In genomic region chr11:108625546-108626232, GRCm38 (mm10) we compare ENCODE assay signal across 17 mouse cellular contexts.
DNase-seq lines count a peak whose midpoint lies in the region; ATAC-seq and TF ChIP-seq lines count a peak whose summit lies in the region.
"Had no signal": no experiment of that assay in that cellular context is flagged by ENCODE, and none has a peak within 500 bp of the region (broad histone marks: within the 10 kb centered on the region; RNA-seq: fewer than 3 reads in every experiment).

No protein-coding gene starts in this region.

- H3K9me3 ChIP-seq in intestine, postnatal 0 days (ENCODE audit: control insufficient read depth) = no peaks in the 10 kb centered on the region
- no peaks in the 10 kb centered on the region for H3K9me3 ChIP-seq in intestine, embryonic 15.5 days
- peaks cover 5% of the 10 kb centered on the region; the same call in 1 of the 2 replicates for H3K9me3 ChIP-seq in midbrain, embryonic 10.5 days (replicated peaks)
- H3K9me3 ChIP-seq: embryonic facial prominence, embryonic 15.5 days; forebrain, embryonic 13.5 days; stomach, embryonic 15.5 days had no signal

- H3K27me3 ChIP-seq in intestine, postnatal 0 days (replicated peaks; ENCODE audit: control insufficient read depth, insufficient read depth, low read length) = no peaks in the 10 kb centered on the region
- no peaks in the 10 kb centered on the region for H3K27me3 ChIP-seq in intestine, embryonic 15.5 days (replicated peaks)
- no peaks in the 10 kb centered on the region for H3K27me3 ChIP-seq in midbrain, embryonic 10.5 days (ENCODE audit: low read depth, poor library complexity, severe bottlenecking)
- H3K27me3 ChIP-seq: embryonic facial prominence, embryonic 15.5 days; forebrain, embryonic 13.5 days; heart, embryonic 13.5 days; limb, embryonic 13.5 days; stomach, embryonic 15.5 days had no signal

- H3K9ac ChIP-seq in intestine, postnatal 0 days (ENCODE audit: low read depth, low read length) = no peak overlapping the region
- H3K9ac ChIP-seq in intestine, embryonic 15.5 days = no peak overlapping the region
- H3K9ac ChIP-seq: embryonic facial prominence, embryonic 15.5 days; forebrain, embryonic 13.5 days; heart, embryonic 13.5 days; limb, embryonic 13.5 days; stomach, embryonic 15.5 days had no signal

- H3K4me3 ChIP-seq in intestine, postnatal 0 days (ENCODE audit: low read depth, low read length) = no peak overlapping the region
- H3K4me3 ChIP-seq in intestine, embryonic 15.5 days (replicated peaks) = no peak overlapping the region
- H3K4me3 ChIP-seq in midbrain, embryonic 10.5 days = no peak overlapping the region
- H3K4me3 ChIP-seq: embryonic facial prominence, embryonic 15.5 days; forebrain, embryonic 13.5 days; heart, embryonic 13.5 days; limb, embryonic 13.5 days; stomach, embryonic 15.5 days had no signal

- DNase-seq in 3T3-L1 (ENCODE audit: low read depth, low spot score) (peak; percentile 2), ES-CJ7 (ENCODE audit: low read depth, low spot score) (peak; percentile 51)
- peak; percentile 65 for DNase-seq in adrenal gland, postnatal 10 days
- DNase-seq in thymus, postnatal 4 days = no peak
- no peak for DNase-seq in midbrain, embryonic 10.5 days (ENCODE audit: low spot score)
- no peak for DNase-seq in cerebellum, postnatal 4 days (ENCODE audit: low spot score in 2 of 2)
- DNase-seq: gastrocnemius, postnatal 14 days; kidney, adult 18-20 months; lung, adult 2 months; thymus, postnatal 14 days had no signal

- H3K27ac ChIP-seq in intestine, postnatal 0 days (ENCODE audit: low read depth, low read length) = no peak overlapping the region
- H3K27ac ChIP-seq in intestine, embryonic 15.5 days = no peak overlapping the region
- H3K27ac ChIP-seq in midbrain, embryonic 10.5 days (replicated peaks) = no peak overlapping the region
- H3K27ac ChIP-seq: embryonic facial prominence, embryonic 15.5 days; forebrain, embryonic 13.5 days; heart, embryonic 13.5 days; limb, embryonic 13.5 days; stomach, embryonic 15.5 days had no signal

- H3K36me3 ChIP-seq in intestine, postnatal 0 days (ENCODE audit: control insufficient read depth, insufficient read depth) = no peaks in the 10 kb centered on the region
- no peaks in the 10 kb centered on the region for H3K36me3 ChIP-seq in intestine, embryonic 15.5 days
- peaks cover 5% of the 10 kb centered on the region; the same call in 1 of the 2 replicates for H3K36me3 ChIP-seq in midbrain, embryonic 10.5 days
- H3K36me3 ChIP-seq: embryonic facial prominence, embryonic 15.5 days; heart, embryonic 13.5 days; limb, embryonic 13.5 days; stomach, embryonic 15.5 days had no signal

- 81% methylated on average over 5 of the region's 5 CpGs for WGBS in intestine, postnatal 0 days
- WGBS in intestine, embryonic 15.5 days = 86% methylated on average over 5 of the region's 5 CpGs
- 85% methylated on average over 5 of the region's 5 CpGs for WGBS in midbrain, embryonic 10.5 days

- TF ChIP-seq CTCF in intestine, postnatal 0 days (IDR thresholded peaks at IDR 0.05; ENCODE audit: low read depth) = peak; percentile 28

- no peak overlapping the region for H3K4me2 ChIP-seq in intestine, postnatal 0 days (replicated peaks; ENCODE audit: low read depth)
- no peak overlapping the region for H3K4me2 ChIP-seq in intestine, embryonic 15.5 days (replicated peaks)
- H3K4me2 ChIP-seq: embryonic facial prominence, embryonic 15.5 days; forebrain, embryonic 13.5 days; heart, embryonic 13.5 days; limb, embryonic 13.5 days; stomach, embryonic 15.5 days had no signal

- no peaks in the 10 kb centered on the region for H3K4me1 ChIP-seq in intestine, postnatal 0 days (replicated peaks; ENCODE audit: control insufficient read depth, insufficient read depth, low read length)
- no peaks in the 10 kb centered on the region for H3K4me1 ChIP-seq in intestine, embryonic 15.5 days (replicated peaks)
- H3K4me1 ChIP-seq in midbrain, embryonic 10.5 days = peaks cover 9% of the 10 kb centered on the region
- H3K4me1 ChIP-seq: heart, embryonic 13.5 days; stomach, embryonic 15.5 days had no signal

- ATAC-seq in intestine, postnatal 0 days = no peak
- no peak for ATAC-seq in intestine, embryonic 15.5 days
- ATAC-seq: forebrain, embryonic 13.5 days had no signal

Comparison
In these comparisons a context has a peak if more than half of its experiments do, and no peak if none do; other contexts are left out.
1. DNase-seq: peak in 3T3-L1 (single experiment), ES-CJ7 (single experiment) and adrenal gland, postnatal 10 days (single experiment); none in thymus, postnatal 4 days (single experiment), midbrain, embryonic 10.5 days (single experiment) and cerebellum, postnatal 4 days (0 of 2).